Mouse (Mus musculus) midbrain, embryonic 16.5 days (tissue): Measurements from ENCODE around the gene Ccna1. TPM values are rescaled to one million over a fixed set of nuclear protein-coding genes. Genes with fewer than 3 reads are reported as not detected.

Source experiments
- ATAC-seq: fragments of 200-750 bp; cut with Nextera tagmentation; 2 replicates; pipeline ENCODE4 v1.8.0; 2017; ENCODE audit warnings: moderate TSS enrichment
- H3K27ac ChIP-seq: fragments of 300-500 bp; sonication (generic); 2 replicates; pipeline ENCODE4 v1.5.1; 2014; ENCODE audit warnings: mild to moderate bottlenecking, low read length, mixed read lengths
- H3K27me3 ChIP-seq: fragments of 300-500 bp; sonication (generic); 2 replicates; pipeline ENCODE4 v1.6.1; 2014; ENCODE audit warnings: low read depth, low read length, mixed read lengths; ENCODE audit not compliant: control insufficient read depth, insufficient read depth
- H3K36me3 ChIP-seq: fragments of 300-500 bp; sonication (generic); 2 replicates; pipeline ENCODE4 v1.6.1; 2014; ENCODE audit warnings: mild to moderate bottlenecking, low read length, moderate library complexity, mixed read lengths; ENCODE audit not compliant: control insufficient read depth, insufficient read depth
- H3K4me1 ChIP-seq: fragments of 300-500 bp; sonication (generic); 2 replicates; pipeline ENCODE4 v1.6.1; 2014; ENCODE audit warnings: mild to moderate bottlenecking, low read length, mixed read lengths; ENCODE audit not compliant: control insufficient read depth, insufficient read depth
- H3K4me2 ChIP-seq: fragments of 300-500 bp; sonication (generic); 2 replicates; pipeline ENCODE4 v1.6.1; 2014; ENCODE audit warnings: mild to moderate bottlenecking, low read length, mixed read lengths
- H3K4me3 ChIP-seq: fragments of 300-500 bp; sonication (generic); 2 replicates; pipeline ENCODE4 v1.5.1; 2014; ENCODE audit warnings: low read depth, mild to moderate bottlenecking, low read length, moderate library complexity, mixed read lengths
- H3K9ac ChIP-seq: fragments of 300-500 bp; sonication (generic); 2 replicates; pipeline ENCODE4 v1.6.1; 2014; ENCODE audit warnings: low read depth, low read length, mixed read lengths
- H3K9me3 ChIP-seq: fragments of 300-500 bp; sonication (generic); replicated peaks from 2 replicates; pipeline ENCODE4 v1.6.1; 2014; ENCODE audit warnings: mild to moderate bottlenecking, low read length, mixed read lengths; ENCODE audit not compliant: control insufficient read depth, poor library complexity, severe bottlenecking
- WGBS: fragments of 180-500 bp; shearing (Covaris S2); extraction: QIAGEN DNeasy Blood & Tissue Kit; methylation state at CpG from one replicate; pipeline ENCODE4 v1.1.7; 2014; 5-methylcytosine and 5-hydroxymethylcytosine counted together
- polyA plus RNA-seq: library from polyadenylated mRNA; unstranded; fragments of >200 nt; fragmentation: Nextera tagmentation; extraction: Ambion mirVana; gene quantifications from 2 replicates; pipeline ENCODE4 v1.2.1, GENCODE M21; 2015

Gene Ccna1
- polyA plus RNA-seq, 1 experiment from 2014 or later = 1.8 TPM

GRCm38 (mm10) chr3:55054231-55054630, 1.1 kb downstream of the Ccna1 start:
- no peak overlapping the region for H3K27ac ChIP-seq
- no peaks in the 10 kb centered on the region for H3K9me3 ChIP-seq
- H3K36me3 ChIP-seq = no peaks in the 10 kb centered on the region
- WGBS = 58% methylated on average over 6 of the region's 6 CpGs
- H3K9ac ChIP-seq = no peak overlapping the region
- no peak for ATAC-seq
- H3K4me3 ChIP-seq = no peak overlapping the region
- 0 out of 2 replicates have a peak, but pooled peaks cover 2% of the 10 kb centered on the region for H3K4me1 ChIP-seq
- H3K4me2 ChIP-seq = peak overlapping the region; percentile 87; the same call in 1 of the 2 replicates
- H3K27me3 ChIP-seq = no peaks in the 10 kb centered on the region

GRCm38 (mm10) chr3:55044601-55045370, 10.5 kb downstream of the Ccna1 start:
- ATAC-seq = no peak
- no peak overlapping the region for H3K9ac ChIP-seq
- no peaks in the 10 kb centered on the region for H3K4me1 ChIP-seq
- no peaks in the 10 kb centered on the region for H3K9me3 ChIP-seq
- WGBS = 70% methylated on average over 8 of the region's 8 CpGs
- no peaks in the 10 kb centered on the region for H3K27me3 ChIP-seq
- H3K36me3 ChIP-seq = no peaks in the 10 kb centered on the region
- H3K4me3 ChIP-seq = no peak overlapping the region
- no peak overlapping the region for H3K4me2 ChIP-seq
- H3K27ac ChIP-seq = no peak overlapping the region

- H3K4me3 ChIP-seq = no peak overlapping the region
- no peak overlapping the region for H3K27ac ChIP-seq
- H3K27me3 ChIP-seq = no peaks in the 10 kb centered on the region
- H3K9me3 ChIP-seq = no peaks in the 10 kb centered on the region; the same call in 1 of the 2 replicates
- 96% methylated on average over 5 of the region's 5 CpGs for WGBS
- no peak overlapping the region for H3K4me2 ChIP-seq
- no peak overlapping the region for H3K9ac ChIP-seq
- H3K4me1 ChIP-seq = no peaks in the 10 kb centered on the region
- ATAC-seq = no peak
- H3K36me3 ChIP-seq = no peaks in the 10 kb centered on the region
These were observed 17.7 kb downstream of the Ccna1 start for GRCm38 (mm10) chr3:55037608-55038007.

GRCm38 (mm10) chr3:55027271-55027840, 27.9 kb downstream of the Ccna1 start:
- peaks cover 6% of the 10 kb centered on the region; the same call in 1 of the 2 replicates for H3K4me1 ChIP-seq
- H3K9me3 ChIP-seq = no peaks in the 10 kb centered on the region
- H3K4me2 ChIP-seq = no peak overlapping the region
- no peak overlapping the region for H3K4me3 ChIP-seq
- no peaks in the 10 kb centered on the region for H3K36me3 ChIP-seq
- 73% methylated on average over 7 of the region's 7 CpGs for WGBS
- no peak overlapping the region for H3K9ac ChIP-seq
- no peak overlapping the region for H3K27ac ChIP-seq
- H3K27me3 ChIP-seq = no peaks in the 10 kb centered on the region
- no peak for ATAC-seq

- no peak for ATAC-seq
- peaks cover 6% of the 10 kb centered on the region; the same call in 1 of the 2 replicates for H3K4me1 ChIP-seq
- H3K27me3 ChIP-seq = no peaks in the 10 kb centered on the region
- no peak overlapping the region for H3K4me2 ChIP-seq
- H3K4me3 ChIP-seq = no peak overlapping the region
- WGBS = 77% methylated on average over 3 of the region's 3 CpGs
- no peak overlapping the region for H3K9ac ChIP-seq
- H3K9me3 ChIP-seq = no peaks in the 10 kb centered on the region
- H3K36me3 ChIP-seq = no peaks in the 10 kb centered on the region
- H3K27ac ChIP-seq = no peak overlapping the region
These were observed 29.8 kb downstream of the Ccna1 start for GRCm38 (mm10) chr3:55025502-55025901.

GRCm38 (mm10) chr3:55023347-55023746, 32.0 kb downstream of the Ccna1 start:
- Histone ChIP-seq H3K4me2 (no peak overlapping the region), H3K4me1 (peaks cover 5% of the 10 kb centered on the region; the same call in 1 of the 2 replicates), H3K27ac (no peak overlapping the region), H3K9me3 (no peaks in the 10 kb centered on the region), H3K4me3 (no peak overlapping the region), H3K9ac (no peak overlapping the region), H3K27me3 (no peaks in the 10 kb centered on the region), H3K36me3 (no peaks in the 10 kb centered on the region)
- 68% methylated on average over 1 of the region's 1 CpGs for WGBS
- no peak for ATAC-seq

- H3K4me1 ChIP-seq = no peaks in the 10 kb centered on the region
- H3K9ac ChIP-seq = no peak overlapping the region
- H3K4me2 ChIP-seq = no peak overlapping the region
- H3K9me3 ChIP-seq = no peaks in the 10 kb centered on the region
- H3K4me3 ChIP-seq = no peak overlapping the region
- ATAC-seq = no peak
- H3K27me3 ChIP-seq = no peaks in the 10 kb centered on the region
- 90% methylated on average over 1 of the region's 1 CpGs for WGBS
- no peaks in the 10 kb centered on the region for H3K36me3 ChIP-seq
- no peak overlapping the region for H3K27ac ChIP-seq
These were observed 33.1 kb downstream of the Ccna1 start for GRCm38 (mm10) chr3:55022247-55022646.

GRCm38 (mm10) chr3:55012536-55012935, 42.8 kb downstream of the Ccna1 start:
- Histone ChIP-seq H3K9me3 (no peaks in the 10 kb centered on the region), H3K36me3 (no peaks in the 10 kb centered on the region), H3K4me1 (no peaks in the 10 kb centered on the region), H3K4me3 (no peak overlapping the region), H3K4me2 (no peak overlapping the region), H3K27ac (no peak overlapping the region), H3K9ac (no peak overlapping the region), H3K27me3 (no peaks in the 10 kb centered on the region)
- 70% methylated on average over 4 of the region's 4 CpGs for WGBS
- no peak for ATAC-seq

- no peak overlapping the region for H3K4me3 ChIP-seq
These were observed 43.6 kb downstream of the Ccna1 start for GRCm38 (mm10) chr3:55011681-55012080.

More at GRCm38 (mm10) chr3:55011681-55012080, 43.6 kb downstream of the Ccna1 start:
- Histone ChIP-seq H3K36me3 (no peaks in the 10 kb centered on the region), H3K27ac (no peak overlapping the region), H3K27me3 (no peaks in the 10 kb centered on the region), H3K9me3 (no peaks in the 10 kb centered on the region), H3K4me2 (no peak overlapping the region), H3K4me1 (no peaks in the 10 kb centered on the region), H3K9ac (no peak overlapping the region)
- WGBS = 34% methylated on average over 7 of the region's 7 CpGs
- ATAC-seq = no peak
